Mouse (Mus musculus) C2C12 (cell line): ENCODE measurements around the gene Zbed4.

ENCODE experiments used
- CEBPB ChIP-seq: IDR thresholded peaks from one replicate; pipeline ENCODE4 v1.6.1; 2011; ENCODE audit warnings: low read depth, mild to moderate bottlenecking, control low read depth, moderate library complexity
- CTCF ChIP-seq: IDR thresholded peaks from one replicate; pipeline ENCODE4 v1.5.1; 2011; ENCODE audit not compliant: control insufficient read depth, insufficient read depth, insufficient read length
- USF1 ChIP-seq: IDR thresholded peaks from one replicate; pipeline ENCODE4 v1.6.1; 2011; ENCODE audit warnings: low read depth, mild to moderate bottlenecking, control low read depth, moderate library complexity

DNA sequence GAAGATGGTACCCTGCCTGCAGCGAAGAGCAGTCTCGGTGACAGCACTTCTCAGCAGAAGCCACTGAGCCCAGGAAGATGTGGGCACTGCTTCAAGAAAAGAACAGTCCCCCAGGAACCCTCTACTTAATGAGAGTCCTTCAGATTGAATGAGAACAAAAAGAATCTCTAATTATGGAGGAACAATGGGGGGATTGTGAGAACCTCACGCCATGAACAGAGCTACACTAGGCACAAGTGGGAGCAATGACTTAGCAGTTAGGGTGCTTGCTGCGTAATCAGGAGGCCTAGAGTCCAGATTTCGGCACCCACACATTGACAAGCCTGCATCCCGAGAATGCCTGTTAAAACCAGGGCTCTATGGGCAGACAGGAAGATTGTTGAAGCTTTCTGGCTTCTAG, 10.1 kb upstream of the Zbed4 start:
- TF ChIP-seq CTCF (no peak), CEBPB (no peak), USF1 (no peak)
